Mouse (Mus musculus): ENCODE data around the gene Tfrc.
"Not testable (repeated sequence)": the region's sequence is repeated elsewhere in the genome, so short reads cannot be mapped to it uniquely, and the experiment has no call there.

Tfrc gene

DNA sequence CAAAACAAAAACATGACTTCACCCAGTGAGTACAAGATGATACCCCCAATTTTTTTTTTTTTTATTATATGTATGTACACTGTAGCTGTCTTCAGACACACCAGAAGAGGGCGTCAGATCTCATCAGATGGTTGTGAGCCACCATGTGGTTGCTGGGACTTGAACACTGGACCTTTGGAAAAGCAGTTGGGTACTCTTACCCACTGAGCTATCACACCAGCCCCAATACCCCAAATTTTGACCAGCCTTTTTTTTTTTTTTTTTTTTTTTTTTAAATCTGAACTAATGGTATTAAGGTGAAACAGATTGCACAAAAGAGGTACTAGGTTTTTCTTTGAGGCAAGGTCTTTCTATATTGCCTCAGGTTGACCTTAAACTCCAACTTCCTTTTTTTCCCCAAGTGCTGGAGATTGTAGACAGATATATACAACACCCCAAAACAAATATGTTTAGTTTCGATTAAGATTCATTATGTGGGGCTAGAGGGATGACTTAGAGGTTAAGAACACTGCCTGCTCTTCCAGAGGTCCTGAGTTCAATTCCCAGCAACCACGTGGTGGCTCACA is 4.6 kb downstream of the Tfrc start:
- no peak for DNase-seq

DNA sequence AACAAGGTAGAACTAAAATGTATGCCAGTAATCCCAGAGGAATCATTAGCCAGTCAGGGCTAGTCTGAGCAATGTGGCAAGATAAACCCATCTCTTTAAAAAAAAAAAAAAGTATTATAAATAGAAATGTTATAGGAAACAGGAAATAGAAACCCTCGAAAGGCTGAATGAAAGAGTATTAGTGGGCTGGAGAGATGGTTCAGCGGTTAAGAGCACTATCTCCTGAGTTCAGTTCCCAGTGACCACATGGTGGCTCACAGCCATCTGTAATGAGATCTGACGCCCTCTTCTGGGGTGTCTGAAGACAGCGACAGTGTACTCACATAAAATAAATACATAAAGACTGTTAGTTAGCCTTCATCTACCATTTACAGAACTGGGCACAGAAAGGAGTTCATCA is 5.3 kb downstream of the Tfrc start:
- DNase-seq: no peak

DNA sequence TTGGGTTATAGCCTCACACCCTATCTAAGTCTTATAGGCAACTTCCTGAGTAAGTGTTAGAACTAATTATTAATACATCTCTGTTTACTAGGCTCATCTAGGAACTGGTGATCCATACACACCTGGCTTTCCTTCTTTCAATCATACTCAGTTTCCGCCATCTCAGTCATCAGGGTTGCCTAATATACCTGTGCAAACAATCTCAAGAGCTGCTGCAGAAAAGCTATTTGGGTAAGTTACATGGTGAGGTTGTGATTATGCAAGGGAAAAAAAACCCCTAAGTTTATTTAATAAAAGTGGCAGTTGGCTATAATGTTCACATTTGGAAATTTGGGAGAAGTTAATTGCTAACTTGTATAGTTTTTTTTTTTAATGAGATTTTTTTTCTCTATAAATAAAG is 10.2 kb downstream of the Tfrc start:
- DNase-seq: peak in 1 of 2 experiments; percentile 60

- no peak for DNase-seq
Observed at GRCm38 (mm10) chr16:32628140-32628539, 19.4 kb downstream of the Tfrc start.

- no peak for DNase-seq
Observed at GRCm38 (mm10) chr16:32632328-32632824, 23.7 kb downstream of the Tfrc start.

DNA sequence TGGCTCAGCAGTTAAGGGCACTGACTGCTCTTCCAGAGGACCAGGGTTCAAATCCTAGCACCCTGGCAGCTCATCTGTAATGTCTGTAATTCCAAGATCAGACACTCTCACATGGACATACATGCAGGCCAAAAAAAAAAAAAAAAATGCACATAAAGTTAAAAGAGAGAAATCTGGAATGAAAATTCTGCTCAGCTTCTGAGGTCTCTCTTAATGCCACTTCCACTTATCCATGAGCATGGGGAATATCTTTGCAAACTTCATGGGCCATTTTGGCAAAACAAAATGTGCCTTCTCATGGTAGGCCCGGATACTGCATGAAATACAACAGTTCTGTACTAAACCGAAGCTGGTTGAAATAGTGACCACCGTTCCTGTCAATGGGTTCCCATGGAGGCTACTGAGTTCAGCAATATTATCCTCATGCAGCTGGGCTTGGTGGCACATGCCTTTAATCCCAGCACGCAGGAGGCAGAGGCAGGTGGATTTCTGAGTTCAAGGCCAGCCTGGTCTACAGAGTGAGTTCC is 24.8 kb downstream of the Tfrc start:
- no peak for DNase-seq

DNA sequence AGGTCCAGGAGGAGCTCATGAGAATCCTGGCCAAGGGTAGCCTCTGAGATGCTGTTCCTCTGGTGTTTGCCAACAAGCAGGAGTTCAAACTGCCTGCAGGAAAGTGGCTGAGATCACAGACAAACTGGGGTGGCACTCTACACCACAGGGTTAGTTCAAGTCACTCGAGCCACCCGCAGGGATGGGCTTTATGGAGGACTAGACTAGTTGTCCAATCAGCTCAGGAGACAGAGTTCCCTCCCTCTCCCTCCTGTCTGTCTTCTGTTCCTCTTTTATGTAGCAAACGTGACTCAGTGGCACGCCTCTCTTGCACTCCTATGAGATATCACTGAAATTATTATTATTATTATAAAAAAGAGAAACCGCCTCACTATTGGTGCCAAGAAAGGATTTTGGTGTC is 25.5 kb downstream of the Tfrc start:
- no peak for DNase-seq

GRCm38 (mm10) chr16:32635314-32635713 is 26.6 kb downstream of the Tfrc start:
- no peak for DNase-seq

- no peak for DNase-seq
Observed at GRCm38 (mm10) chr16:32636331-32636730, 27.6 kb downstream of the Tfrc start.

GRCm38 (mm10) chr16:32636871-32637521 is 28.3 kb downstream of the Tfrc start:
- DNase-seq: no peak

- peak; percentile 71 to 81 for DNase-seq
Observed at GRCm38 (mm10) chr16:32638476-32638875, 29.8 kb downstream of the Tfrc start.

DNA sequence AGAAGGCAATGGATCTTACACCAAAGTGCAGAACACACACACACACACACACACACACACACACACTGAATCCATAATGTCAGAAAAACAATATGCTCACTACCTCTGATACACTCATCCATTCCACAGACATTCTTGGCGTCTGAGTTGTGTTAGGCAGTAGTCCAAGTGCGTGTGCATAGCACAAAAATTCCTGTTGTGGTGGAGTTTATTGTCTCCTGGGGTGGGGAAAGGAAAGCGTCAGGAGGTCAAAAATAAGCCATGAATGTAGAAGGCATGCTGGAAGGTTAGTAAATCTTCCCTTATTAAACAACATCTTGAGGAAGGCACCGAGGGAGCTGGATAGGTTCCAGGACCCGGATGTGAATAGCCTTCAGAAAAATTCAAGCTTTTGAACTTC is 31.4 kb downstream of the Tfrc start:
- DNase-seq: no peak

DNA sequence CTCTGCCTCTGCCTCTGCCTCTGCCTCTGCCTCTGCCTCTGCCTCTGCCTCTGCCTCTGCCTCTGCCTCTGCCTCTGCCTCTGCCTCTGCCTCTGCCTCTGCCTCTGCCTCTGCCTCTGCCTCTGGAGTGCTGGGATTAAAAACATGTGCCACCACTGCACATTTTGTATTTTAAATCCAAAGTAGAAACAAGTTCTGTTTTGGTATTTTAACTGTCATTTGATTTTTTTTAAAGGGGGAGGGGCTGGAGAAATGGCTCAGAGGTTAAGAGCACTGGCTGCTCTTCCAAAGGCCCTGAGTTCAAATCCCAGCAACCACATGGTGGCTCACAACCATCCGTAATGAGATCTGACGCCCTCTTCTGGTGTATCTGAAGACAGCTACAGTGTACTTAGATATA is 32.0 kb downstream of the Tfrc start:
- DNase-seq: not testable (repeated sequence)

DNA sequence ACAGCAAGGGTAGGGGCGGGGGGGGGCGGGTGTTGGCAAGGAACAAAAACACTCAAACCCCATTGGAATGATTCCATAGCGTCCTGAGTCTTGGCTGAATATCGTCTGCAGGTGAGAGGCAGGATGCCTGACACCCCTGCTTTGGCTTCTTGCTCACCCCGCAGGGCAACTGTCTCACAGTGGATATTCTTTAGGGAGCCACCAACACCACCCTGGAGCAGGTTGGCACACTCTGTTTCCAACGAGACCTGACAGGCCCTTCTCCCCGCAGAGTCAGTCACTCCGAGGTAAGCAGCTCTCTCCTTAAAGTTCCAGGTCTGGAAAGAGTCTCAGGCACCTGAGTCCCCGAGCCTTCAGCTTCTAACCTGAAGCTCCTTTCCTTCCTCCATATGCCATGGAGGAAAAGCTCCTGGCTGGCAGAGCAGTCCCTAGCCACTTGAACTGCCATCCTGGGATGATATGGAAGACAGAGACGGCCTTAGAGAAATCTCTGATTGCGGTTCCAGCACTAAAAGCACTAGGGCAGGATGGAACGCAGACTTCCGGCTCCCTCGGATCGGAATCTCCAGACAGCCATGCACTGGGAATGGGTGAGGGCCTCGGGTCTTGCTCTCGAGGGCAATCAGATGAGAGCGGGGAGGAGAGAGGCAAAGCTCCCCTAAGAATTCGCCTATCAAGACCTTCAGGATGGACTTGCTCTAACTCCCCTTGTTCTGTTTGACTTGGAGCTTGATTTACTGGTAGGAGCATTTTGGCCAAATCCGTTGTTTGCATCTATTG is 32.9 kb downstream of the Tfrc start:
- DNase-seq: no peak

- DNase-seq: no peak
Observed at GRCm38 (mm10) chr16:32642280-32642679, 33.6 kb downstream of the Tfrc start.

DNA sequence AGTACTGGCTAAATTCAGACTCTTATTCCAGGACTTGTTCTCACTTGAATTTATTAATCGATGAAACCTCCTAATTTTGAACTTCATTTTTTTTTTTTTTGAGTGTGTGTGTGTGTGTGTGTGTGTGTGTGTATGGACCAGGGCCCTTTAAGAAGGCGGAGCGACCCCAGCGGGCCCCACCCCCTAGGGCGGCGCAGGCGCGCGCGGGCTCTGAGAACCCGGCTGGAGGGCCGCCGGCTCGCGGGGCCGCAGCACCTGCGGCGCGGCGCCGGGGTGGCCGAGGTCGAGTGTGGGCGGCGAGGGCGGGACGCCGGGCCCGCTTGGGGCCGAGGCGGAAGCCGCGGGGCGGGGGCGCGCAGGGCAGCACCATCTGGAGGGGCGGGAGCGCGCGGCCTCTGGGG is 34.9 kb downstream of the Tfrc start, which contains the start of gene Tnk2:
Gene Tnk2 (plus strand): TSS at position 214 of the 401 bp plus-strand sequence.
- DNase-seq: peak; percentile 90 to 93

DNA sequence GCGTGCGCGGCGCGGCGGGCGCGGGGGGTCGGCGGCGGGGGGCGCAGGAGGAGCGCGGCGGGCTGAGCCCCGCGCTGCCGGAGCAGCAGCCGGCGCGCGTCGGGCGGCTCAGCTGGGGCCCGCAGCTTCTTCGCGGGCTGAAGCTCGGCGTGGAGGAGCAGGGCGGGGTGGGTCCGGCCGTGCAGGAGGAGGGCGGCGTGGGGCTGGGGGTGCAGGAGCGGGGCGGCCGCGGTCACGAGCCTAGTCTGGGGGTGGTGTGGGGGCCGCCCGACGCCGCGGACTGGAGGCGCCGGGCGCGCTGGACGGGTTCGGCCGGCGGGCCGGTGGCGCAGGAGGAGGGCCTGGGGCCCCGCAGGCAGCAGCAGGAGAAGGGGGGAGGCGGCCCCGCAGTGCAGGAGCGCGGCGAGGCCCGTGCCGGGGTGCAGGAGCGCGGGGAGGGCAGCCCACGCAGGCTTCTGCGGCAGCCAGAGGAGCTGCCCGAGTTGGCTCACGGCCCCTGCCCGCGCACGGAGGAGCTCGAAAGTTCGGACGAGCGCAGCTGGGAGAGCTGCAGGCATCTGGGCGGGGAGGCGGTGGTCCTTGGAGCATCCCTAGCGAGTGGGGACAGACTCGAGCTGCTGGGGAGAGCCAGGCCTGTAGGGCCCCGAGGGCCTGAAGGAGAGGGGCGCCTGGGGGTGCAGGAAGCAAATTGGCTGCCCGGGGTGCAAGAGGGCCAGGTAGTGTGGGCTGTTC is 35.5 kb downstream of the Tfrc start:
- peak in 1 of 2 experiments; percentile 46 for DNase-seq

DNA sequence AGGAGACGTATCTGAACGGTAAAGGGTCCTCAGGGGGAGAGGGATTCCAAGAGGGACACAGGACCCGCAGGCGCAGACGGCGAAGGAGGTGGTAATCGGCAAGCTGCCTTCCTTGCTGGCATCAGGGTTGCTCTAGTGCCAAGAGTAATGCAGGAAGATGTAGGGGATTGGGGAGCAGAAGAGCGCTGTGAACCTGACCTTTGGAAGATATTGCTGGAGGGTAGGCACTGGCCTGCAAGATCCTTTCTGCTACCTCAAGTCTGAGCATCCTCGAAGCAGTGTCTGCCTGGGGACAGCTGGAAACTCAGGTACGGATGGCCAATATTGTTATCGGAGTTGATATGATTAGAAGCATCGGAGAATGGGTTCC is 36.1 kb downstream of the Tfrc start:
- no peak for DNase-seq

GRCm38 (mm10) chr16:32645361-32645914 is 36.7 kb downstream of the Tfrc start:
- peak; percentile 72 to 80 for DNase-seq

- peak in 1 of 2 experiments; percentile 57 for DNase-seq
Observed at GRCm38 (mm10) chr16:32646014-32646413, 37.3 kb downstream of the Tfrc start.

DNA sequence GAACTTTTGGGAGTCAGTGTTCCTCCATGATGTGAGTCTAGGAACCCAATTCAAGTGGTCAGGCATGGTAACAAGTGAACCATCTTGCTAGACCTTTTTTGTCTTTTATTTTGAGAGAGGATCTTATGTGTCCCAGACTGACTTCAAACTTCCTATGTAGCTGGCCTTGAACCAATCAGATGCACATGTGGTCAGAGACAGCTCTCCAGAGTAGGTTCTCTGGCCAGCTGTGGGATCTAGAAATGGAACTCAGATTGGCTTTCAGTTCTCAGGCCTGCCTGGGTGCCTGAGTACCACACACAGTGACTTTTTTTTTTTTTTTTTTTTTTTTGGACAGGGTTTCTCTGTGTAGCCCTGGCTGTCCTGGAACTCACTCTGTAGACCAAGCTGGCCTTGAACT is 39.0 kb downstream of the Tfrc start:
- no peak for DNase-seq

GRCm38 (mm10) chr16:32650461-32650860 is 41.7 kb downstream of the Tfrc start:
- DNase-seq: no peak

Measured in lung, adult 18-20 months (tissue).